Mouse (Mus musculus) thymus, postnatal 4 days (tissue): ENCODE data around the gene Vwa8.
A peak's percentile ranks its signal among the peaks of the same experiment; 100 is the strongest.
"Not testable (repeated sequence)": the region's sequence is repeated elsewhere in the genome, so short reads cannot be mapped to it uniquely, and the experiment has no call there.

Experiments
- DNase-seq: peaks from one replicate; pipeline ENCODE4 v3.0.0; 2021

The Vwa8 gene

GRCm38 (mm10) chr14:78987543-78987942 lies 138.7 kb downstream of the Vwa8 start:
- no peak for DNase-seq

GRCm38 (mm10) chr14:78992456-78992855 lies 143.6 kb downstream of the Vwa8 start:
- no peak for DNase-seq

GRCm38 (mm10) chr14:78993515-78993914 lies 144.7 kb downstream of the Vwa8 start:
- no peak for DNase-seq

GRCm38 (mm10) chr14:78996359-78996758 lies 147.5 kb downstream of the Vwa8 start:
- no peak for DNase-seq

- peak; percentile 54 for DNase-seq
These were observed 154.7 kb downstream of the Vwa8 start for GRCm38 (mm10) chr14:79003576-79003975.

GRCm38 (mm10) chr14:79017710-79018109 lies 168.9 kb downstream of the Vwa8 start:
- DNase-seq: not testable (repeated sequence)

- DNase-seq: no peak
These were observed 169.7 kb downstream of the Vwa8 start for GRCm38 (mm10) chr14:79018564-79018963.

GRCm38 (mm10) chr14:79021725-79022124 lies 172.9 kb downstream of the Vwa8 start:
- DNase-seq: no peak

- DNase-seq: no peak
These were observed 180.2 kb downstream of the Vwa8 start for GRCm38 (mm10) chr14:79028996-79029575.

- DNase-seq: peak; percentile 57
These were observed 181.9 kb downstream of the Vwa8 start for GRCm38 (mm10) chr14:79030715-79031114.

- DNase-seq: no peak
These were observed 182.4 kb downstream of the Vwa8 start for GRCm38 (mm10) chr14:79031230-79031740.

- DNase-seq: no peak
These were observed 184.5 kb downstream of the Vwa8 start for GRCm38 (mm10) chr14:79033396-79033795.

GRCm38 (mm10) chr14:79034511-79034913 lies 185.7 kb downstream of the Vwa8 start:
- DNase-seq: no peak

- DNase-seq: no peak
These were observed 186.7 kb downstream of the Vwa8 start for GRCm38 (mm10) chr14:79035575-79035974.

GRCm38 (mm10) chr14:79047186-79047585 lies 198.3 kb downstream of the Vwa8 start:
- DNase-seq: no peak

GRCm38 (mm10) chr14:79047956-79048355 lies 199.1 kb downstream of the Vwa8 start:
- no peak for DNase-seq

- no peak for DNase-seq
These were observed 200.7 kb downstream of the Vwa8 start for GRCm38 (mm10) chr14:79049544-79049943.

GRCm38 (mm10) chr14:79065636-79066035 lies 216.8 kb downstream of the Vwa8 start:
- DNase-seq: no peak

GRCm38 (mm10) chr14:79069515-79069914 lies 220.7 kb downstream of the Vwa8 start:
- DNase-seq: no peak

GRCm38 (mm10) chr14:79074786-79075185 lies 225.9 kb downstream of the Vwa8 start:
- DNase-seq: no peak

- DNase-seq: no peak
These were observed 227.9 kb downstream of the Vwa8 start for GRCm38 (mm10) chr14:79076560-79077300.

GRCm38 (mm10) chr14:79083573-79083972 lies 234.7 kb downstream of the Vwa8 start:
- DNase-seq: no peak

GRCm38 (mm10) chr14:79086006-79086405 lies 237.2 kb downstream of the Vwa8 start:
- DNase-seq: no peak

- DNase-seq: no peak
These were observed 240.6 kb downstream of the Vwa8 start for GRCm38 (mm10) chr14:79089464-79089863.
